Mouse (Mus musculus) hindbrain, embryonic 10.5 days (tissue): ENCODE data around the gene Kif7. TPM values are rescaled to one million over a fixed set of nuclear protein-coding genes. Genes with fewer than 3 reads are reported as not detected.

ENCODE experiments used
- DNase-seq: peaks from one replicate; pipeline ENCODE4 v3.0.0-alpha.2; 2017; ENCODE audit warnings: low spot score
- H3K27ac ChIP-seq: fragments of 300-500 bp; sonication (generic); 2 replicates; pipeline ENCODE4 v1.5.1; 2016; ENCODE audit warnings: mild to moderate bottlenecking, moderate library complexity
- H3K27me3 ChIP-seq: fragments of 300-500 bp; sonication (generic); 2 replicates; pipeline ENCODE4 v1.6.1; 2016; ENCODE audit warnings: mild to moderate bottlenecking; ENCODE audit not compliant: poor library complexity, insufficient read depth, severe bottlenecking
- H3K36me3 ChIP-seq: fragments of 300-500 bp; sonication (generic); 2 replicates; pipeline ENCODE4 v1.6.1; 2016; ENCODE audit warnings: mild to moderate bottlenecking, moderate library complexity
- H3K4me1 ChIP-seq: fragments of 300-500 bp; sonication (generic); replicated peaks from 2 replicates; pipeline ENCODE4 v1.6.1; 2016; ENCODE audit warnings: mild to moderate bottlenecking
- H3K4me3 ChIP-seq: fragments of 300-500 bp; sonication (generic); 2 replicates; pipeline ENCODE4 v1.5.1; 2016; ENCODE audit warnings: mild to moderate bottlenecking, moderate library complexity
- H3K9me3 ChIP-seq: fragments of 300-500 bp; sonication (generic); 2 replicates; pipeline ENCODE4 v1.6.1; 2016; ENCODE audit warnings: mild to moderate bottlenecking, moderate library complexity
- WGBS: fragments of 180-500 bp; shearing (Covaris S2); methylation state at CpG from one replicate; pipeline ENCODE4 v1.1.7; 2016; 5-methylcytosine and 5-hydroxymethylcytosine counted together
- polyA plus RNA-seq: library from polyadenylated mRNA; unstranded; fragments of >200 nt; fragmentation: Nextera tagmentation; extraction: Ambion mirVana; gene quantifications from 2 replicates; pipeline ENCODE4 v1.2.1, GENCODE M21; 2016

Kif7 gene
- polyA plus RNA-seq, 1 experiment from 2014 or later: 5.2 TPM

DNA sequence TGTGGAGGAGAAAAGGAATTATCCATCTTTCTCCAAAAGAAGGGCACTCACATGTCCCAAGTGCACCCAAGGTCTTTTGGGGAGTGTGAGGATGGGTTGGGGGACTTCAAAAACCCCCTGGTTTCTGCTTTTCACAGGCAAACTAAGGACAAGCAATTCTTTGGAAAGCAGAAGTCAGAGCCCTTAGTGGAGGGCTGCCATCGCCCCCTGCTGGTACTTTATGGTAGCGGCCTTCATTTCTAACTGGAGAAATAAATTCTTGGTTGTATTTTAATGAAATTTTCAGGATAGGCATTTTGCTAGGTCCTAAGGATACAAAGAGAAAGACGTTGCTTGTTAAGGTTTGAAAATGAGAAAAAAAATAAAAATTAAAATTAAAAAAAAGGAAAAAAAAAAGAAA lies 66.5 kb downstream of the Kif7 start:
- Histone ChIP-seq H3K27me3 (no peaks in the 10 kb centered on the region; the same call in 1 of the 2 replicates), H3K9me3 (no peaks in the 10 kb centered on the region), H3K27ac (no peak overlapping the region), H3K4me3 (no peak overlapping the region), H3K36me3 (no peaks in the 10 kb centered on the region), H3K4me1 (no peaks in the 10 kb centered on the region)
- WGBS: 9% methylated on average over 3 of the region's 3 CpGs
- peak; percentile 62 for DNase-seq

Other genes with a start within 250 kb of the Kif7 start
- gene Polg, start 249.4 kb downstream of the Kif7 start, polyA plus RNA-seq: 38.5 and 43.0 TPM in 2 replicates
- gene Rhcg, start 98.1 kb downstream of the Kif7 start, polyA plus RNA-seq: 0.12 and 0.67 TPM in 2 replicates
- gene Ticrr, start 55.5 kb downstream of the Kif7 start, polyA plus RNA-seq: 16.1 and 16.5 TPM in 2 replicates
- gene Plin1, start 17.2 kb upstream of the Kif7 start, polyA plus RNA-seq: not detected in 2 replicates
- 8.0 and 8.3 TPM in 2 replicates for gene Pex11a, start 27.4 kb upstream of the Kif7 start, polyA plus RNA-seq
- 0.47 and 0.52 TPM in 2 replicates for gene Wdr93, start 27.4 kb upstream of the Kif7 start, polyA plus RNA-seq
- 0.12 TPM in 1 of 2 replicates, not detected in the other for gene Mesp1, start 78.1 kb upstream of the Kif7 start, polyA plus RNA-seq
- gene Mesp2, start 95.0 kb upstream of the Kif7 start, polyA plus RNA-seq: 0.37 and 0.55 TPM in 2 replicates
- 4.3 and 5.6 TPM in 2 replicates for gene Anpep, start 145.3 kb upstream of the Kif7 start, polyA plus RNA-seq
- 47.0 and 54.6 TPM in 2 replicates for gene Ap3s2, start 204.9 kb upstream of the Kif7 start, polyA plus RNA-seq
- gene Arpin, start 219.6 kb upstream of the Kif7 start, polyA plus RNA-seq: 23.3 and 24.7 TPM in 2 replicates